Mouse (Mus musculus): ENCODE data around the gene Nln. TPM values are rescaled to one million over a fixed set of nuclear protein-coding genes. Genes with fewer than 3 reads are reported as not detected.

The Nln gene
- polyA plus RNA-seq, 2 experiments, result 5.3 to 13.7 TPM

DNA sequence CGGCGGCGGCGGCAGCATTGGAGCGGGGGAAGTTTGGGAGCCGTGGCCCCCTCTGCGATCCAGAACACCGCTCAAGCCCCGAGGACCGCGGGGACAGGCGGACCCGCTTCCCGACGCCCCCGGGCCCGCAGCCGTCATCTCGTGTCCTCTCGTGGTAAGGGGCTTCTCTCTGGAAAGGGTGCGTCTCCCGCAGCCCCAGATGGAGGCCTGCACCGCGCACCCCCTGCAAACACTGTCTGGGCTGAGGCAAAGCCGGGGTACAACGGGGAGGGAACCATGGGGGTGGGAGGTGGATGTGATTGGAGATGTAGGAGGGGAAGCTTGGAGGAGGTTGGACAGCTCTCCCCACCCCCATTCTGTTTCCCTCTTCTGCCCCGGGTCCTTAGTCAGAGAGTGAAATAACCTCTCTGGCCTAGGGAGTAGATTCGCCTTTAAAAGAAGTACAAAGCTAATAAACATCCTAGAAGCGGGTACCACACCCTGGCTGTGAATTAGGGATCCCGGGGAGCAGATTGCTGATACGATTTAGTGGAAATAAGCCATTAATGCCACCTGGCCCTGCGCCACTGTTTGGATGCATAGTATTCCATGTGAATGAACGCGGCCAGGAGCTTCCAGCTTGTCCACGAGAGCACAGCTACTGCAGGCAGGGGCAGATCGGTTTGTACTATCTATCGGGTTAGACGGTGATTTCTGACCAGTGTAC is 555 bp upstream of the Nln start:
- Histone ChIP-seq H3K27ac (no peak overlapping the region), H3K4me3 (ENCODE audit: insufficient read depth in 1 of 2, low read depth in 2 of 2, low read length in 2 of 2) (peak overlapping the region; percentile 61 to 66), H3K36me3 (replicated peaks; ENCODE audit: control insufficient read depth, insufficient read depth, low read depth) (no peaks in the 10 kb centered on the region), H3K9ac (replicated peaks) (peak overlapping the region; percentile 37), H3K4me1 (replicated peaks; ENCODE audit: control insufficient read depth in 2 of 2, insufficient read depth in 2 of 2, low read length in 1 of 2) (peaks cover 4 to 7% of the 10 kb centered on the region in 2 experiments; a peak in 3 of 4 replicates), H3K4me2 (ENCODE audit: low read depth) (peak overlapping the region; percentile 88), H3K27me3 (ENCODE audit: control insufficient read depth, insufficient read depth, low read length) (peaks cover 14% of the 10 kb centered on the region), H3K9me3 (ENCODE audit: control insufficient read depth, low read length) (no peaks in the 10 kb centered on the region)
- WGBS (ENCODE audit: insufficient replicate concordance), result 5% methylated on average over 38 of the region's 38 CpGs
- DNase-seq (ENCODE audit: low read depth in 3 of 3, low spot score in 3 of 3), result no peak
- TF ChIP-seq CTCF (IDR thresholded peaks at IDR 0.05; ENCODE audit: low read depth) (no peak), EP300 (IDR thresholded peaks at IDR 0.05; ENCODE audit: low read depth) (no peak)
- ATAC-seq (ENCODE audit: insufficient read depth), result peak; percentile 29

- DNase-seq (ENCODE audit: low read depth in 3 of 3, low spot score in 3 of 3), result no peak
- ATAC-seq (ENCODE audit: insufficient read depth), result peak; percentile 40; the same call in 1 of the 2 replicates
These were observed 645 bp downstream of the Nln start for GRCm38 (mm10) chr13:104108651-104109287.

DNA sequence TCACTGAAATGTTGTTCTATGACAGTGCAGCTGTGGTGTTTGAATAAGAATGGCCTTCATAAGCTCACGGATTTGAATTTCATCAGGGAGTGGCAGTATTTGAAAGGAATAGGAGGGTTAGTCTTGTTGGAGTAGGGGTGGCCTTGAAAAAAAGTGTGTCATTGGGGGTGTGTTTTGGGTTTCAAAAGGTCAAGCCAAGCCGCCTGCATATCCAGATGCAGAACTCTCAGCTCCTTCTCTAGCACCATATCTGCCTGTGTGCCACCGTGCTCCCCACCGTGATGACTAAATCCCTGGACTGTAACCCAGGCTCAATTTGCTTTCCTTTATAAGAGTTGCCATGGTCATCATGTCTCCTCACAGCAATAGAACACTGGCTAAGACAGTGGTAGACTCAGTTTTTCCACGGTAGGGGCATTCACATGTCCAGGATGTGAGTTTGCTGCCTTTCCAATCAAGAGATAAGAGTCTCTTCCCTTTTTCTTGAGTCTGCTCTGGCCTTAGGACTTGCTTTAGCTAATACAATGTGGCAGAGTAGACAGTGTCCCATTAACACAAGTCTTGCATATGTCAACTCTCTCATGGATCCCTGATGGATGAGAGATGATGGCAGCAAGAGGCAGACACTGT is 7.7 kb downstream of the Nln start:
- Histone ChIP-seq H3K4me3 (ENCODE audit: insufficient read depth in 1 of 2, low read depth in 2 of 2, low read length in 2 of 2) (no peak overlapping the region), H3K27me3 (ENCODE audit: control insufficient read depth, insufficient read depth, low read length) (no peaks in the 10 kb centered on the region), H3K36me3 (replicated peaks; ENCODE audit: control insufficient read depth, insufficient read depth, low read depth) (no peaks in the 10 kb centered on the region), H3K9ac (replicated peaks) (no peak overlapping the region), H3K4me2 (ENCODE audit: low read depth) (no peak overlapping the region), H3K4me1 (replicated peaks; ENCODE audit: control insufficient read depth in 2 of 2, insufficient read depth in 2 of 2, low read length in 1 of 2) (0 out of 4 replicates have a peak, but pooled peaks cover 0 to 3% of the 10 kb centered on the region in 2 experiments), H3K27ac (no peak overlapping the region), H3K9me3 (ENCODE audit: control insufficient read depth, low read length) (no peaks in the 10 kb centered on the region)
- 58% methylated on average over 5 of the region's 5 CpGs for WGBS (ENCODE audit: insufficient replicate concordance)
- TF ChIP-seq EP300 (IDR thresholded peaks at IDR 0.05; ENCODE audit: low read depth), result no peak
- no peak for TF ChIP-seq CTCF (IDR thresholded peaks at IDR 0.05; ENCODE audit: low read depth)
- DNase-seq (ENCODE audit: low read depth in 3 of 3, low spot score in 3 of 3) (no peak), ATAC-seq (ENCODE audit: insufficient read depth) (no peak)

More at GRCm38 (mm10) chr13:104108651-104109287, 645 bp downstream of the Nln start:
- under 1% methylated on average over 24 of the region's 24 CpGs for WGBS (ENCODE audit: insufficient replicate concordance)
- Histone ChIP-seq H3K36me3 (replicated peaks; ENCODE audit: control insufficient read depth, insufficient read depth, low read depth) (no peaks in the 10 kb centered on the region), H3K27me3 (ENCODE audit: control insufficient read depth, insufficient read depth, low read length) (peaks cover 14% of the 10 kb centered on the region), H3K9ac (replicated peaks) (peak overlapping the region; percentile 69), H3K4me2 (ENCODE audit: low read depth) (peak overlapping the region; percentile 88), H3K27ac (no peak overlapping the region), H3K4me3 (ENCODE audit: insufficient read depth in 1 of 2, low read depth in 2 of 2, low read length in 2 of 2) (peak overlapping the region; percentile 55 to 66), H3K9me3 (ENCODE audit: control insufficient read depth, low read length) (no peaks in the 10 kb centered on the region), H3K4me1 (replicated peaks; ENCODE audit: control insufficient read depth in 2 of 2, insufficient read depth in 2 of 2, low read length in 1 of 2) (peaks cover 4 to 7% of the 10 kb centered on the region in 2 experiments; a peak in 3 of 4 replicates)
- no peak for TF ChIP-seq EP300 (IDR thresholded peaks at IDR 0.05; ENCODE audit: low read depth)
- no peak for TF ChIP-seq CTCF (IDR thresholded peaks at IDR 0.05; ENCODE audit: low read depth)

- Histone ChIP-seq H3K9ac (replicated peaks) (no peak overlapping the region), H3K27ac (no peak overlapping the region), H3K4me2 (ENCODE audit: low read depth) (no peak overlapping the region), H3K36me3 (replicated peaks; ENCODE audit: control insufficient read depth, insufficient read depth, low read depth) (no peaks in the 10 kb centered on the region), H3K4me1 (replicated peaks; ENCODE audit: control insufficient read depth in 2 of 2, insufficient read depth in 2 of 2, low read length in 1 of 2) (peaks cover 0 to 3% of the 10 kb centered on the region in 2 experiments; a peak in 1 of 4 replicates), H3K9me3 (ENCODE audit: control insufficient read depth, low read length) (no peaks in the 10 kb centered on the region), H3K4me3 (ENCODE audit: insufficient read depth in 1 of 2, low read depth in 2 of 2, low read length in 2 of 2) (no peak overlapping the region), H3K27me3 (ENCODE audit: control insufficient read depth, insufficient read depth, low read length) (no peaks in the 10 kb centered on the region)
- 76% methylated on average over 4 of the region's 4 CpGs for WGBS (ENCODE audit: insufficient replicate concordance)
- no peak for TF ChIP-seq EP300 (IDR thresholded peaks at IDR 0.05; ENCODE audit: low read depth)
- peak; percentile 12; the same call in 1 of the 2 replicates for TF ChIP-seq CTCF (IDR thresholded peaks at IDR 0.05; ENCODE audit: low read depth)
- no peak for ATAC-seq (ENCODE audit: insufficient read depth)
- DNase-seq (ENCODE audit: low read depth in 3 of 3, low spot score in 3 of 3), result no peak
These were observed 9.0 kb downstream of the Nln start for GRCm38 (mm10) chr13:104100416-104100815.

GRCm38 (mm10) chr13:104097190-104097589 is 12.2 kb downstream of the Nln start:
- 71% methylated on average over 7 of the region's 7 CpGs for WGBS (ENCODE audit: insufficient replicate concordance)
- no peaks in the 10 kb centered on the region for H3K27me3 ChIP-seq (ENCODE audit: control insufficient read depth, insufficient read depth, low read length)
- H3K9me3 ChIP-seq (ENCODE audit: control insufficient read depth, low read length), result no peaks in the 10 kb centered on the region
- H3K36me3 ChIP-seq (replicated peaks; ENCODE audit: control insufficient read depth, insufficient read depth, low read depth), result no peaks in the 10 kb centered on the region
- no peak overlapping the region for H3K9ac ChIP-seq (replicated peaks)
- no peak for DNase-seq (ENCODE audit: low read depth in 3 of 3, low spot score in 3 of 3)
- H3K4me2 ChIP-seq (ENCODE audit: low read depth), result no peak overlapping the region
- TF ChIP-seq EP300 (IDR thresholded peaks at IDR 0.05; ENCODE audit: low read depth) (no peak), CTCF (IDR thresholded peaks at IDR 0.05; ENCODE audit: low read depth) (no peak)
- peaks cover 0 to 3% of the 10 kb centered on the region in 2 experiments; a peak in 2 of 4 replicates for H3K4me1 ChIP-seq (replicated peaks; ENCODE audit: control insufficient read depth in 2 of 2, insufficient read depth in 2 of 2, low read length in 1 of 2)
- no peak for ATAC-seq (ENCODE audit: insufficient read depth)
- no peak overlapping the region for H3K27ac ChIP-seq
- no peak overlapping the region for H3K4me3 ChIP-seq (ENCODE audit: insufficient read depth in 1 of 2, low read depth in 2 of 2, low read length in 2 of 2)
